Mouse (Mus musculus) liver, adult 2 months (tissue): ENCODE results near the gene Prr23a2. TPM values are rescaled to one million over a fixed set of nuclear protein-coding genes. Genes with fewer than 3 reads are reported as not detected.

ENCODE experiments used
- DNase-seq: peaks from one replicate; pipeline ENCODE4 v3.0.0-alpha.2; 2011; ENCODE audit warnings: low read depth, low spot score; ENCODE audit errors: extremely low read depth
- H3K27ac ChIP-seq: fragments of 200-500 bp; replicated peaks from 2 replicates; pipeline ENCODE4 v1.5.1; 2012; ENCODE audit warnings: low read depth, mild to moderate bottlenecking, control low read depth, inconsistent platforms, low read length; ENCODE audit not compliant: insufficient read depth
- H3K27me3 ChIP-seq: fragments of 200-500 bp; 2 replicates; pipeline ENCODE4 v1.6.1; 2012; ENCODE audit warnings: mild to moderate bottlenecking, moderate library complexity, low read length, inconsistent platforms; ENCODE audit not compliant: control insufficient read depth, insufficient read depth
- H3K36me3 ChIP-seq: fragments of 200-500 bp; 2 replicates; pipeline ENCODE4 v1.6.1; 2012; ENCODE audit warnings: low read length, inconsistent platforms; ENCODE audit not compliant: control insufficient read depth, insufficient read depth
- H3K4me1 ChIP-seq: fragments of 200-500 bp; 2 replicates; pipeline ENCODE4 v1.6.1; 2011; ENCODE audit warnings: low read length; ENCODE audit not compliant: control insufficient read depth, insufficient read depth
- H3K4me3 ChIP-seq: fragments of 200-500 bp; 2 replicates; pipeline ENCODE4 v1.5.1; 2011; ENCODE audit warnings: low read depth, mild to moderate bottlenecking, control low read depth, low read length, moderate library complexity; ENCODE audit not compliant: insufficient read depth
- H3K79me2 ChIP-seq: fragments of 200-500 bp; 2 replicates; pipeline ENCODE4 v1.6.1; 2012; ENCODE audit warnings: inconsistent platforms, mild to moderate bottlenecking, low read length, moderate library complexity; ENCODE audit not compliant: control insufficient read depth, insufficient read depth
- H3K9ac ChIP-seq: fragments of 200-500 bp; 2 replicates; pipeline ENCODE4 v1.6.1; 2012; ENCODE audit warnings: low read depth, mild to moderate bottlenecking, control low read depth, inconsistent platforms, low read length
- CTCF ChIP-seq: fragments of 200-500 bp; IDR thresholded peaks from 2 replicates; pipeline ENCODE4 v1.5.1; 2011; ENCODE audit warnings: low read depth, low read length, control low read depth
- POLR2A ChIP-seq: fragments of 200-500 bp; IDR thresholded peaks from 2 replicates; pipeline ENCODE4 v1.6.1; 2011; ENCODE audit warnings: low read length, control low read depth; ENCODE audit not compliant: insufficient read depth; ENCODE audit errors: extremely low read depth
- WGBS: fragments of 180-500 bp; shearing (Covaris S2); methylation state at CpG from one replicate; pipeline ENCODE4 v1.1.7; 2018; 5-methylcytosine and 5-hydroxymethylcytosine counted together
- polyA plus RNA-seq: library from polyadenylated mRNA; depleted of rRNA; stranded (reverse); fragments of >200 nt; gene quantifications from 2 replicates; pipeline ENCODE4 v1.2.3, GENCODE M21; 2012; rRNA removed
- total RNA-seq: library from RNA; depleted of rRNA; stranded (reverse); fragments of >200 nt; gene quantifications from 2 replicates; pipeline ENCODE4 v1.2.3, GENCODE M21; 2014; rRNA removed

Gene Prr23a2
- total and polyA plus RNA-seq, 2 experiments: not detected

DNA sequence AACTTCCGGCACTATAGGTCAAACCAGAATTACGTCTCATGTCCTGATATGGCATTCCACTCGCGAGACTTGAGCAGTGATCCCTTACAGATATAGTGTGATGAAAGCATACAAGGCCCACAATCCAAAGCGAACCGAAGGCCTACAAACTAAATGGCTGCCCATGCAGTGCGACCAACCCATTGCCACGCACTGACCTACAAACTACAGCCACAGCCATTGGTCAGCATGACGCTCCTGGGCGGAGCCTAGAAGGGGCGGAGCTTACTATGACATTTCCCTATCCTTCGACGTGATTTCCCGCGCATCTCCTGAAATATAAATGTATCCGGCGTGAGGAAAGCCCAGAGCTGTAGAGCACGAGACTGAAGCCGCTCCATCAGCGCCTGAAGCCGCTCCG is 14.2 kb upstream of the Prr23a2 start, which contains the start of gene Prr23a1:
TSS of gene Prr23a1 (plus strand) at position 387 of the 400 bp plus-strand sequence.
- Histone ChIP-seq H3K4me1 (no peaks in the 10 kb centered on the region), H3K4me3 (no peak within 1 kb of the TSS), H3K79me2 (no peaks in the 10 kb centered on the region), H3K27ac (no peak within 1 kb of the TSS), H3K27me3 (peaks cover 5% of the 10 kb centered on the region; the same call in 1 of the 2 replicates), H3K36me3 (no peaks in the 10 kb centered on the region), H3K9ac (no peak within 1 kb of the TSS)
- no peak for DNase-seq
- 63% methylated on average over 22 of the region's 22 CpGs for WGBS
- TF ChIP-seq POLR2A: no peak
- TF ChIP-seq CTCF: no peak

DNA sequence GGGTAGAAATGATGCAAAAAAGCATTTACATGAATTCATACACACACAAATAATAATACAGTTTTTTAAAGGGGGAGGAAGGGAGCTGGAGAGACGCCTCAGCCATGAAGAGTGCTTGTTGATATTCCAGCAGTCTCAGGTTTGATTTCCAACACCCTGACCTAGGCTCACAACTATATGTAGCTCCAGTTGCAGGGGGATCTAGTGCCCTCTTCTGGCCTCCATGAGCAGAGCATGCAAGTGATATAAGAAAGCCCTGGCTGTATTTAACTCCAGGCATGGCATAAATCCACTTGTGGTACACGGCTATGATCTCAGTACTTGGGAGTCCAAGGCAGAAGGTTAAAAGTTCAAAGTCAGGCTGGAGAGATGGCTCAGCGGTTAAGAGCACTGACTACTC is 7.2 kb downstream of the Prr23a2 start:
- Histone ChIP-seq H3K4me3 (no peak overlapping the region), H3K36me3 (no peaks in the 10 kb centered on the region), H3K27me3 (peaks cover 3% of the 10 kb centered on the region; the same call in 1 of the 2 replicates), H3K27ac (no peak overlapping the region), H3K9ac (no peak overlapping the region), H3K4me1 (no peaks in the 10 kb centered on the region), H3K79me2 (no peaks in the 10 kb centered on the region)
- TF ChIP-seq CTCF (peak; percentile 11; the same call in 1 of the 2 replicates), POLR2A (no peak)
- peak; percentile 5 for DNase-seq
- WGBS: 75% methylated on average over 3 of the region's 3 CpGs

DNA sequence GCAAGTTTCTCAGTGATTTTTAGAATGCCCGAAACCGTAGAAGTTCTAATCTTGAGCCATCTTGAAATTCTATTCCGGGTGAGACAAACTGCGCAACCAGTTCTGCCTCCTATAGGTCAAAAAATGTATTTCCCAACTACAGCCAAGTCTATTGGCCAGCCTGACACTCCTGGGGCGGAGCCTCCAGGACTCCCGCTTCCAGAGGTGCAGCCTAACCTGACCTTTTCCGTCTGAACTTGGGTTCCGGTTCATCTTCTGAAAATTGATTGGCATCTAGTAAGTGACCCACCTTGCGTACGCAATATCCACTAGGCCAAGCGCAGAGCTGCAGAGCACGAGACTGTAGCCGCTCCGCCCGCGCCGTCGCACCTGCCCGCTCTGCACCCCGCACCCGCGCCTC is 8.3 kb downstream of the Prr23a2 start, which contains the start of gene Prr23a3:
TSS of gene Prr23a3 (plus strand) at position 197 of the 400 bp plus-strand sequence.
- Histone ChIP-seq H3K27ac (no peak within 1 kb of the TSS), H3K9ac (no peak within 1 kb of the TSS), H3K27me3 (peaks cover 3% of the 10 kb centered on the region; the same call in 1 of the 2 replicates), H3K4me3 (no peak within 1 kb of the TSS), H3K4me1 (no peaks in the 10 kb centered on the region), H3K36me3 (no peaks in the 10 kb centered on the region), H3K79me2 (no peaks in the 10 kb centered on the region)
- 52% methylated on average over 22 of the region's 22 CpGs for WGBS
- no peak for DNase-seq
- no peak for TF ChIP-seq POLR2A
- TF ChIP-seq CTCF: no peak

DNA sequence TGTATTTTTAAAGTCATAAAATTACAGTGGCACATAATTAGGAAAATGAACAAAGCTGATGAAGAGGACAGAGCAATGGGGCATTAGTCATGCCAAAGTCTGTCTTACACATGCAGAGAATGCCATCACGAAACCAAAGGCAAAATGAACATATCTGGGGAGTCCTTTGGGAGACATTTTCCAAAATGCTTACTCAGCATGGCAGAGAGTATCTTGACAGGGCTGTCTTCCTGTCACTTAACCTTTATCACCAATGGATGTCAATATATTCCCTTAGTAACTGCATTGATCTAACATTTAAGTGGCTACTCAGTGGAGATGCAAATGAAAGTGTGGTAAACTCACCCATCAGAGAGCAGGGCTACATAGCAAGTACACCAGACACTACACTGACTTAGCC is 45.2 kb downstream of the Prr23a2 start:
- WGBS: 69% methylated on average over 1 of the region's 1 CpGs
- H3K4me1 ChIP-seq: no peaks in the 10 kb centered on the region
- H3K79me2 ChIP-seq: no peaks in the 10 kb centered on the region
- H3K4me3 ChIP-seq: no peak overlapping the region
- TF ChIP-seq CTCF (no peak), POLR2A (no peak)
- no peak overlapping the region for H3K9ac ChIP-seq
- no peaks in the 10 kb centered on the region for H3K27me3 ChIP-seq
- H3K27ac ChIP-seq: no peak overlapping the region
- no peaks in the 10 kb centered on the region for H3K36me3 ChIP-seq
- no peak for DNase-seq

DNA sequence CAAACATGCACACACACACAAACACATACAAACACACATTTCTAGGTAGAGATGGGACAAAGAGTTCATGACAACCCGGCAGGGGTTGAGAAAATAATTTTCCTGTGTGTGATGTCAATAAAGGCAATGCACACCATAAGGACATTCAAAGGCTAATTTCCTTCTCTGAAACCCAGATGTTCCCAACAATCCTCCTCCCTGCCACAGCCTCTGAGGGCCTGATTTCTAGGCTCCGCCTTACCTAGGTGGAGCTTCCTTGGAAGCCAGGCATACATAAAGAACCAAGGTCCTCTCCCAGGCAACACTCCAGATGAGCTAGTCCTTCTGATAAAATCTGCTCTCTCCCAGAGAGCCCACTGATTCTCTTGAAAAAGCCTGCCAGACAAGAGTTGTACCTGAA is 46.5 kb downstream of the Prr23a2 start, which contains the start of gene 7420426K07Rik:
TSS of gene 7420426K07Rik (plus strand) at position 301 of the 400 bp plus-strand sequence.
- 89% methylated on average over 2 of the region's 2 CpGs for WGBS
- TF ChIP-seq POLR2A: no peak
- TF ChIP-seq CTCF: no peak
- no peaks in the 10 kb centered on the region for H3K27me3 ChIP-seq
- no peak within 1 kb of the TSS for H3K27ac ChIP-seq
- no peaks in the 10 kb centered on the region for H3K36me3 ChIP-seq
- no peaks in the 10 kb centered on the region for H3K4me1 ChIP-seq
- H3K79me2 ChIP-seq: no peaks in the 10 kb centered on the region
- DNase-seq: no peak
- H3K4me3 ChIP-seq: no peak within 1 kb of the TSS
- no peak within 1 kb of the TSS for H3K9ac ChIP-seq

Other genes starting within 250 kb of the Prr23a2 start
- gene Prr23a1, start 14.0 kb upstream of the Prr23a2 start, total RNA-seq: not detected in 2 replicates
- gene Prr23a1, start 14.0 kb upstream of the Prr23a2 start, polyA plus RNA-seq: not detected in 2 replicates
- not detected in 2 replicates for gene Prr23a3, start 8.3 kb downstream of the Prr23a2 start, total RNA-seq
- gene Prr23a3, start 8.3 kb downstream of the Prr23a2 start, polyA plus RNA-seq: not detected in 2 replicates
- not detected in 2 replicates for gene 7420426K07Rik, start 46.6 kb downstream of the Prr23a2 start, total RNA-seq
- not detected in 2 replicates for gene 7420426K07Rik, start 46.6 kb downstream of the Prr23a2 start, polyA plus RNA-seq
- gene Foxl2, start 98.8 kb downstream of the Prr23a2 start, total RNA-seq: not detected in 2 replicates
- not detected in 2 replicates for gene Foxl2, start 98.8 kb downstream of the Prr23a2 start, polyA plus RNA-seq
- gene Faim, start 129.9 kb downstream of the Prr23a2 start, total RNA-seq: 8.0 and 10.9 TPM in 2 replicates
- 2.2 and 2.3 TPM in 2 replicates for gene Faim, start 129.9 kb downstream of the Prr23a2 start, polyA plus RNA-seq
- not detected in 2 replicates for gene Gm1123, start 179.2 kb downstream of the Prr23a2 start, total RNA-seq
- gene Gm1123, start 179.2 kb downstream of the Prr23a2 start, polyA plus RNA-seq: not detected in 2 replicates